ENCODE assay signal across 18 mouse cellular contexts in genomic region chr1:40825826-40826225, GRCm38 (mm10). TPM values are rescaled to one million over a fixed set of nuclear protein-coding genes. Genes with fewer than 3 reads are reported as not detected.
"Had no signal": no experiment of that assay in that cellular context is flagged by ENCODE, and none has a peak within 500 bp of the region (broad histone marks: within the 10 kb centered on the region; RNA-seq: fewer than 3 reads in every experiment).

No protein-coding gene starts in this region.

- H3K36me3 ChIP-seq: liver, embryonic 13.5 days; neural tube, embryonic 12.5 days; neural tube, embryonic 15.5 days had no signal

- H3K9me3 ChIP-seq: liver, embryonic 13.5 days; neural tube, embryonic 12.5 days; neural tube, embryonic 15.5 days had no signal

- H3K9ac ChIP-seq: liver, embryonic 13.5 days; neural tube, embryonic 12.5 days; neural tube, embryonic 15.5 days had no signal

- H3K27ac ChIP-seq: left cerebral cortex, adult 2 months; liver, embryonic 13.5 days; neural tube, embryonic 12.5 days; neural tube, embryonic 15.5 days had no signal

- H3K4me1 ChIP-seq: liver, embryonic 13.5 days; neural tube, embryonic 12.5 days; neural tube, embryonic 15.5 days had no signal

- H3K4me2 ChIP-seq: liver, embryonic 13.5 days; midbrain, embryonic 11.5 days; neural tube, embryonic 12.5 days; neural tube, embryonic 15.5 days had no signal

- H3K4me3 ChIP-seq: left cerebral cortex, adult 2 months; liver, embryonic 13.5 days; neural tube, embryonic 12.5 days; neural tube, embryonic 15.5 days had no signal

- H3K27me3 ChIP-seq: liver, embryonic 13.5 days; neural tube, embryonic 12.5 days; neural tube, embryonic 15.5 days had no signal

- DNase-seq: kidney, postnatal 10 days; kidney, postnatal 36 days; layer of hippocampus, postnatal 36 days; liver, embryonic 13.5 days; lung, adult 2 months; lung, postnatal 14 days; lung, postnatal 4 days; midbrain, embryonic 14.5 days; thymus, adult 18-20 months; thymus, postnatal 36 days had no signal

RNA-seq across cellular contexts. Expression of gene Tmem182, which starts 20.4 kb away (rescaled TPM):
- total RNA-seq: megakaryocyte progenitor cell, adult 5-6 weeks; megakaryocyte-erythroid progenitor cell, adult 5-6 weeks had no signal
- polyA plus RNA-seq: liver, adult 2 months; midbrain, embryonic 11.5 days; small intestine, adult 2 months had no signal
